Mouse (Mus musculus): ENCODE measurements around the gene Tle2. TPM values are rescaled to one million over a fixed set of nuclear protein-coding genes. Genes with fewer than 3 reads are reported as not detected.

Gene Tle2
- total RNA-seq, 1 experiment from 2014 or later: 1.5 TPM

GRCm38 (mm10) chr10:81551597-81552102 is 22.7 kb upstream of the Tle2 start:
- peak; percentile 90 for ATAC-seq (ENCODE audit: extremely low read depth, insufficient number of reproducible peaks, low FRiP score, poor library complexity, severe bottlenecking)

DNA sequence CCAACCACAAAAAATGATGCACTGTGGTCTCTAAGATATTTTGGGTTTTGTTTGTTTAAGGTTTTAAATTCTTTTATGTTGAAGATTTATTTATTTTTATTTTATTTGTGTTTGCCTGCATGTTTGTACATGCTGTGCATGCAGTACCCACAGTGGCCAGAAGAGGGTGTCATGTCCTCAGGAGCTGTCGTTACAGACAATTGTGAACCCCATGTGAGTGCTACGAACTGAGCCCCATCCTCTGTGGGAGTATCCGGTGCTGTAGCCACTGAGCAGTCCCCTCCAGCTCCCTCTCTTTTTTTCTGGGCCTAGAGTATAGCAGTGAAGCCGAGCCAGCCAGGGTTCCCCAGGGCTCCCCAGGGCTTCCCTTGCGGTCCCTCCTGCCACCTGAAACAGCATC is 21.1 kb upstream of the Tle2 start:
- no peak for ATAC-seq (ENCODE audit: extremely low read depth, insufficient number of reproducible peaks, low FRiP score, poor library complexity, severe bottlenecking)

DNA sequence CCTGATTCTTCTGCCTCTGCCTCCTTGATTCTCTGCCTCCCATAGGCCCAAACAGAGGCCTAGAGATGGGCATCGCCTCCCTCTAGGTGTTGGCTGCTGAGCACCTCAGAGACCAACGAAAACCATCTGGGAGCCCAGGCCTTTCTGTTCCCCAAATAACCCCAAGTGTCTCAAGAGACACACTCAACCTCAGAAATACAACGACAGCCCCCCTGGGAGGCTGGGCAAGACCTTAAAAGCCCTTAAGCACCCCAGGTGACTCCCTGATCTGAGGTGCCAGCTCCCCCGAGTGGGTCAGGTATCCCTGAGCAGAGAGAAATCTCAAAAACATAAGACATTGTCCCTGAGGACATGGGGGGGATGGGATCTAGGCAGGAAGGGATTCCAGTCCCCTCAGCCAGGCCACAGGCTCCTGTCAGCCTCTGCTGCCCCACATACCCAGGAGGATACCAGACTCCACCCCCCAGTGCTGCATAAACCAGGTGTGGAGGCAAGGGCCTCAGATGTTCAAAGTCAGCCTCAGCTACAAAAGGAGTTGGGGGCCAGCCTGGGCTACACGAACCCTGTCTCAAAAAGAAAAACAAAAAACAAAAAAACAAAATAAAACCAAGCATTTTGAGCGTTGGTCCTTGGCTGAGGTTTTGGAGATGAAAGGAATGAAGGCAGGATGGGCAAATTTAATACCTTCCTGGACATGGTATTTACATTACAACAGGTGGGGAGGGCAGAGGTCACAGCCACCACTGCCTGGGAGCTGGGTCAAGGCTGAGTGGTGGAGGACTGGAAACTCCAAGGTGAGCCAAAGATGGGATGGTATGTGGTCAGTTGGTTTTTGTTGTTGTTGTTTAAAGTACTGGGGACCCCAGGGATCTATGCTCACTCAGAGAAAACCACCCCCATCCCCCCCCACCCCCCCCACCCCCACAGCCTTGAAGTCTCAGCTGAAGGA is 20.3 kb upstream of the Tle2 start:
- ATAC-seq (ENCODE audit: extremely low read depth, insufficient number of reproducible peaks, low FRiP score, poor library complexity, severe bottlenecking): no peak

GRCm38 (mm10) chr10:81556282-81556681 is 18.1 kb upstream of the Tle2 start:
- ATAC-seq (ENCODE audit: extremely low read depth, insufficient number of reproducible peaks, low FRiP score, poor library complexity, severe bottlenecking): no peak

GRCm38 (mm10) chr10:81557491-81557890 is 16.9 kb upstream of the Tle2 start:
- ATAC-seq (ENCODE audit: extremely low read depth, insufficient number of reproducible peaks, low FRiP score, poor library complexity, severe bottlenecking): no peak

GRCm38 (mm10) chr10:81559163-81559626 is 15.2 kb upstream of the Tle2 start, which contains the start of gene Aes:
Aes (plus strand) TSS chr10:81559488.
- ATAC-seq (ENCODE audit: extremely low read depth, insufficient number of reproducible peaks, low FRiP score, poor library complexity, severe bottlenecking): no peak; the same call in 1 of the 2 replicates

GRCm38 (mm10) chr10:81559627-81560539 is 14.5 kb upstream of the Tle2 start:
- ATAC-seq (ENCODE audit: extremely low read depth, insufficient number of reproducible peaks, low FRiP score, poor library complexity, severe bottlenecking): 0 out of 2 replicates have a peak, but pooled peaks have one; percentile 13

DNA sequence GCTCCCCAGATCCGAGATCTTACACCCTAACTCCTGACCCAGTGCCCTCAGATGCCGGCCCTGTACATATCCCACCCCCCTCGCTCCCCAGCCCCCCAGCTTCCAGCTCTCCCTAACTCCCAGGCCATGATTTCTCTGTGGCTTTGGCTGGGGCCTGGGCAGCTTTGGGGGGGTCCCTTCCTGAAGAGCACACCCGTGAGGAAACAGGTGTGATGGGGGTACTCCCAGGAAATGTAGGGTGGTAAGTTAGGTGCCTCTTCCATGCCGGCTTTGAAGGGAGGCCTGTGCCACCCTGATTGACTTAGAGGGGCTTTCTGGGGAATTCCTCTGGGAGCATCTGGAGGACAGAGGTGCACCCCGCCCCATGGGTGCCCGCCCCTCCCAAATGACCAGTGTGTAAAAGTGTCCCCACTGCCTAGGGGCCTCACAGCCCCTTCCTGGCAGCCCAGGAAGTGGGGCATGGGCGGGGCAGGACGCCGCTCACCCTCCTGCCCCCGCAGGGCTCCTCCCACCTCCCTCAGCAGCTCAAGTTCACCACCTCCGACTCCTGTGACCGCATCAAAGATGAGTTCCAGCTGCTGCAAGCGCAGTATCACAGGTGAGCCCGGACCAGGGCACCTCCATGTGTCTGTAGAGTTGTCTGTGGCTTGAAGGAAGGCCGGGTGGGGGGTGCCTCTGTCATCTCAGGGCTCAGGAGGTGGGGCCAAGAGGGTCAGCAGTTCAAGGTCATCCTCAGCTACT is 13.5 kb upstream of the Tle2 start:
- ATAC-seq (ENCODE audit: extremely low read depth, insufficient number of reproducible peaks, low FRiP score, poor library complexity, severe bottlenecking): peak; percentile 59

DNA sequence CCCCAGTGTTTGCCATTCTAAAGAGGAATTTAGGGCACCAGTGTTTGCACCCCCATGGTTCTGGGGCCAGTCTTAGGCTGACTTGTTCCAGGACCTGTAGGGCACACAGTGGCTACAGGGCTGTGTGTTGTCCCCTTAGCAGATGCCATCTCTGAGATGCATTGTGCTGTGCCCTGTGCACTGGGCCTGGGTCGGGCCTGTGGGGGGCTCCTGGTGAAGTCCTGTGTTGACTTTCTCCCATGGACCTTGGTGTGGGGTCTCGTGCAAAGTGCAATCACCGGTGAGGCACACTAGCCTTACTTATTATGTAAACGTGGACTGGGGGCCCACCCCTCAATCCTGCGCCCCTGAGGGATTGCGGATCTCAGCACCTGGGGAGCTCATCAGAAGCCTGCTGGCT is 11.9 kb upstream of the Tle2 start:
- no peak for ATAC-seq (ENCODE audit: extremely low read depth, insufficient number of reproducible peaks, low FRiP score, poor library complexity, severe bottlenecking)

GRCm38 (mm10) chr10:81563481-81563880 is 10.9 kb upstream of the Tle2 start:
- no peak for ATAC-seq (ENCODE audit: extremely low read depth, insufficient number of reproducible peaks, low FRiP score, poor library complexity, severe bottlenecking)

DNA sequence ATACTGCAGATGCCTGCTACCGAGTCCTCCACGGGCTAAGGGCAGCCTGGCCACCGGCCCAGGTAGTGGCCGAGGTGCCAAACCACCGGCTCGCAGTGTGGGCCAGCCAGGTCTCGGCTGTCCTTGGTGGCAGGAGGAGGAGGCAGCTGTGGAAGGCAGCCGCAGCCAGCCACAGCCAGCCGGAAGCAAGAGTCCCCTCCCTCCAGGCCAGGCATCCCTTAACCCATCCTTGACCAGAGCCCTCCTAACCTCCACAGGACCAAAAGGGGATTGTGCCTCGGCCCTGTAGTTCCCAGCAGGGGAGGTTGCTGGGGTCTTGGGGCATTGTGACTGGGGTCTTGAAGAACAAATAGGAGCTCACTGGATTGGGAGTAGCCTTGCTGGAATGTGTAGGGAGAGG is 10.1 kb upstream of the Tle2 start:
- ATAC-seq (ENCODE audit: extremely low read depth, insufficient number of reproducible peaks, low FRiP score, poor library complexity, severe bottlenecking): no peak

- ATAC-seq (ENCODE audit: extremely low read depth, insufficient number of reproducible peaks, low FRiP score, poor library complexity, severe bottlenecking): no peak
These were observed 9.6 kb upstream of the Tle2 start for GRCm38 (mm10) chr10:81564734-81565133.

GRCm38 (mm10) chr10:81565257-81566228 is 8.8 kb upstream of the Tle2 start:
- no peak for ATAC-seq (ENCODE audit: extremely low read depth, insufficient number of reproducible peaks, low FRiP score, poor library complexity, severe bottlenecking)

GRCm38 (mm10) chr10:81568381-81569191 is 5.8 kb upstream of the Tle2 start:
- ATAC-seq (ENCODE audit: extremely low read depth, insufficient number of reproducible peaks, low FRiP score, poor library complexity, severe bottlenecking): no peak

DNA sequence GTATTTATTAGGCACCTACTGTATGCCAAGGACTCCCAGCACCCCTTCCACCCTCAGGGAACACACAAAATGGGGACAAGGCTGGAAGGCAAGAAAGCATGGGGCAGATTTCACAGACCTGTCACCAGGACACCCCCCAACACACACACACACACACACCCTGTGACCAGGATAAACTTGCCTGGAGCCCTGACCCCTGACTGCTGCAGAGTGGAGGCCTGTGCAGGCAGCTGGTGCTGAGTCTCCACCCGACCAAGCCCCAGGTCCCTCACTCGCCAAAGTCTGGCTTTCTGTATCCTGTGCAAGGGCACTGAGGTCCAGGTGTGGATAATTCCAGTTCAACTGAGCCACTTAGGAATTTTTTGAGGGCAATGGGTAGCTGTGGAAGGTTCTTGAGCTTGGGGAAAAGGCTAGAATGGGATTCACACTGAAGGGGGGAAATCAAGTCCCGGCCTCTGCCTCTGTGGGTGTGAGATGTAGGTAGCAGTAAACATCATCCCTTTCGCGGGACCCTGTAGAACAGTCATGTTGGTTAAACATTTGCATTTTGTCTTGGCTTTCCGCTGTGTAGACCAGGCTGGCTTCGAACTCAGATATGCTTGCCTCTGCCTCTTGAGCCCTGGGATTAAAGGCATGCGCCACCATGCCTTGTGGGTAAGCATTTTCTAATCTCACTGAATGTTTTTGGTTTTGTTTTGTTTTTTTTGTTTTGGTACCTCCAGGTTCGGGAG is 4.7 kb upstream of the Tle2 start:
- no peak for ATAC-seq (ENCODE audit: extremely low read depth, insufficient number of reproducible peaks, low FRiP score, poor library complexity, severe bottlenecking)

DNA sequence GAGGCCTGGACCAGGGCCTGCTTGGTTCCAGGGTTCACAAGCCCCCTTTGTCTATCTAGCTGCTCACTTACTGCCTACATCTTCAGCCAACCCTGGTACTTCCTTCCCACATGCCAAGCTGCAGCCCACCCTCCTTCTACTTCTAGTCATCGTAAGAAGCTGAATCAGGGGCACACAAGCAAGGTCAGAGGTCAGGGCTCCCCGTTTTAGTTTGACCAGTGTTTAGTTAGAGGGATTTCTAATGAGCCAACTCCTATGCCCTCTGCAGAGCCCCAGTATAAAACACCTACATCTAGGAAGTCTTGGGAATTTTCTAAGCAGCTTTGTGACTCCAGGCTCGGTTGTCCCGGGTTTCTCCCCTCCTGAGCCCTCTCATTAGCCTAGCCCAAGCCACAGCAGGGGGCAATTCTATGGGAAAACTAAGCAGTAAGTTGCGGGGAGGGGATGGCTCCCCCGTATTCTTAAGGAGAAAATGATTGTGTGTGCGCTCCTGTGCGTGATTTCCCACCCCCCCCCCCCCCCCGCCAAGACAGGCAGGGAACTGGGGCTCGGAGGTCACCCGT is 4.0 kb upstream of the Tle2 start:
- ATAC-seq (ENCODE audit: extremely low read depth, insufficient number of reproducible peaks, low FRiP score, poor library complexity, severe bottlenecking): no peak

Data from neutrophil, adult 5-6 weeks (primary cell).